In the genomic region with DNA sequence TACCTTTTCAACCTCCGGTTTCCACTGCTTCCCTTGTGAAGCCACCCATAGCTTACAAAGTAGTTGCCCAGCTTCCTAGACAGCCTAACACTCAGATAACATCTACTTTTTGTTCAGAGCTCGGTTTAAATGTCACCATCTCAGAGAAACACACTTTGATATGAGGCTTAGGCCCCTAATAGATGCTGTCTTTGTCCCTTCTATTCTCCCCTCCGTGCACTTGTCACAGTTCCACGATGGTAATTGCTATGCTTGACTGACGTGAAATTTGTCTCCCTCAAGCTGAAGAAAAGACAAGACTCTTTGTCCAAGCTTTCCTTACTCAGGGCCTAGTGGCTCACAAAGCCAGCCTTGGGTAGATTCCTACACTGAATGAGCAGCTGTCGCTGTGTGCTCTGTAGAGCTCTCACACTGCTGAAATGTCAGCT, we compare ENCODE assay signal across 15 mouse cellular contexts. TPM values are rescaled to one million over a fixed set of nuclear protein-coding genes. Genes with fewer than 3 reads are reported as not detected.
DNase-seq lines count a peak whose midpoint lies in the region; ATAC-seq and TF ChIP-seq lines count a peak whose summit lies in the region.
"Had no signal": no experiment of that assay in that cellular context is flagged by ENCODE, and none has a peak within 500 bp of the region (broad histone marks: within the 10 kb centered on the region; RNA-seq: fewer than 3 reads in every experiment).

No protein-coding gene starts in this region.

- WGBS in embryonic facial prominence, embryonic 11.5 days, result 23% methylated on average over 6 of the region's 6 CpGs
- WGBS in embryonic facial prominence, embryonic 10.5 days, result 24% methylated on average over 6 of the region's 6 CpGs
- WGBS in forebrain, embryonic 14.5 days, result 6% methylated on average over 6 of the region's 6 CpGs
- 59% methylated on average over 6 of the region's 6 CpGs for WGBS in limb, embryonic 14.5 days
- WGBS in liver, postnatal 0 days (ENCODE audit: insufficient replicate concordance), result 74% methylated on average over 6 of the region's 6 CpGs

- H3K36me3 ChIP-seq in embryonic facial prominence, embryonic 11.5 days (replicated peaks; ENCODE audit: control insufficient read depth, insufficient read depth, low read depth, low read length), result no peaks in the 10 kb centered on the region
- H3K36me3 ChIP-seq in embryonic facial prominence, embryonic 10.5 days (replicated peaks), result no peaks in the 10 kb centered on the region
- no peaks in the 10 kb centered on the region for H3K36me3 ChIP-seq in forebrain, embryonic 14.5 days (ENCODE audit: control insufficient read depth, insufficient read depth, low read length)
- no peaks in the 10 kb centered on the region for H3K36me3 ChIP-seq in limb, embryonic 14.5 days (ENCODE audit: control insufficient read depth, insufficient read depth, low read length)
- H3K36me3 ChIP-seq in liver, postnatal 0 days (replicated peaks; ENCODE audit: insufficient read depth, low read length), result no peaks in the 10 kb centered on the region
- H3K36me3 ChIP-seq: neural tube, embryonic 12.5 days had no signal

- no peak overlapping the region for H3K4me2 ChIP-seq in embryonic facial prominence, embryonic 11.5 days (ENCODE audit: low read depth, low read length)
- H3K4me2 ChIP-seq in forebrain, embryonic 14.5 days (ENCODE audit: low read length), result no peak overlapping the region
- no peak overlapping the region for H3K4me2 ChIP-seq in limb, embryonic 14.5 days (replicated peaks; ENCODE audit: low read depth, low read length, severe bottlenecking)
- no peak overlapping the region for H3K4me2 ChIP-seq in liver, postnatal 0 days (ENCODE audit: low read depth, low read length)
- H3K4me2 ChIP-seq: liver, embryonic 11.5 days; neural tube, embryonic 12.5 days had no signal

- no peaks in the 10 kb centered on the region for H3K9me3 ChIP-seq in embryonic facial prominence, embryonic 11.5 days (replicated peaks; ENCODE audit: control insufficient read depth, low read length)
- no peaks in the 10 kb centered on the region for H3K9me3 ChIP-seq in embryonic facial prominence, embryonic 10.5 days
- no peaks in the 10 kb centered on the region for H3K9me3 ChIP-seq in forebrain, embryonic 14.5 days (replicated peaks; ENCODE audit: control insufficient read depth, low read length)
- H3K9me3 ChIP-seq in limb, embryonic 14.5 days (ENCODE audit: control insufficient read depth, low read length), result no peaks in the 10 kb centered on the region
- no peaks in the 10 kb centered on the region for H3K9me3 ChIP-seq in liver, postnatal 0 days (ENCODE audit: low read length)
- H3K9me3 ChIP-seq: neural tube, embryonic 12.5 days had no signal

- H3K4me1 ChIP-seq in embryonic facial prominence, embryonic 11.5 days (ENCODE audit: control insufficient read depth, insufficient read depth, low read length), result no peaks in the 10 kb centered on the region
- 0 out of 2 replicates have a peak, but pooled peaks cover 5% of the 10 kb centered on the region for H3K4me1 ChIP-seq in embryonic facial prominence, embryonic 10.5 days
- H3K4me1 ChIP-seq in forebrain, embryonic 14.5 days (ENCODE audit: control insufficient read depth, insufficient read depth, low read length), result peaks cover 6% of the 10 kb centered on the region; the same call in 1 of the 2 replicates
- H3K4me1 ChIP-seq in limb, embryonic 14.5 days (ENCODE audit: control insufficient read depth, insufficient read depth, low read length), result no peaks in the 10 kb centered on the region
- H3K4me1 ChIP-seq in liver, postnatal 0 days (ENCODE audit: insufficient read depth), result no peaks in the 10 kb centered on the region
- H3K4me1 ChIP-seq: neural tube, embryonic 12.5 days had no signal

- no peaks in the 10 kb centered on the region for H3K27me3 ChIP-seq in embryonic facial prominence, embryonic 11.5 days (ENCODE audit: control insufficient read depth, insufficient read depth, low read length)
- H3K27me3 ChIP-seq in embryonic facial prominence, embryonic 10.5 days (replicated peaks; ENCODE audit: low read depth, poor library complexity, severe bottlenecking), result no peaks in the 10 kb centered on the region
- no peaks in the 10 kb centered on the region for H3K27me3 ChIP-seq in forebrain, embryonic 14.5 days (replicated peaks; ENCODE audit: control insufficient read depth, insufficient read depth, low read length)
- H3K27me3 ChIP-seq in limb, embryonic 14.5 days (ENCODE audit: control insufficient read depth, insufficient read depth, low read length), result no peaks in the 10 kb centered on the region
- no peaks in the 10 kb centered on the region for H3K27me3 ChIP-seq in liver, postnatal 0 days (ENCODE audit: insufficient read depth, low read length)
- H3K27me3 ChIP-seq: neural tube, embryonic 12.5 days had no signal

- no peak for TF ChIP-seq CTCF in liver, postnatal 0 days (IDR thresholded peaks at IDR 0.05; ENCODE audit: low read depth)

- no peak for ATAC-seq in embryonic facial prominence, embryonic 11.5 days (replicated peaks; ENCODE audit: insufficient number of reproducible peaks, low FRiP score, low TSS enrichment, low read depth)
- ATAC-seq in forebrain, embryonic 14.5 days, result peak; percentile 89
- no peak; the same call in 1 of the 2 replicates for ATAC-seq in limb, embryonic 14.5 days (ENCODE audit: low FRiP score, low read depth)
- no peak for ATAC-seq in liver, postnatal 0 days

- peak; percentile 7 for DNase-seq in embryonic facial prominence, embryonic 11.5 days (ENCODE audit: low spot score)
- DNase-seq in embryonic facial prominence, embryonic 10.5 days (ENCODE audit: low spot score), result no peak
- peak; percentile 12 for DNase-seq in Muller cell, postnatal 12 days (ENCODE audit: inconsistent ontology term)
- DNase-seq in forebrain, embryonic 14.5 days (ENCODE audit: low spot score), result peak; percentile 80
- no peak for DNase-seq in limb, embryonic 14.5 days (ENCODE audit: low spot score)
- DNase-seq in thymus, postnatal 0 days (ENCODE audit: low spot score), result no peak
- no peak for DNase-seq in heart, postnatal 10 days
- no peak for DNase-seq in liver, postnatal 0 days
- DNase-seq: cerebellum, postnatal 25 days; heart, adult 11 months; heart, postnatal 14 days; kidney, adult 11 months had no signal

- intact Hi-C loops in heart, postnatal 10 days (cut with DNase I), result no loop called here

- no peak for TF ChIP-seq EP300 in liver, postnatal 0 days (IDR thresholded peaks at IDR 0.05; ENCODE audit: low read depth)

- TF ChIP-seq POLR2A in limb, embryonic 14.5 days (IDR thresholded peaks at IDR 0.05; ENCODE audit: borderline replicate concordance, extremely low read depth, insufficient read depth, insufficient read length), result no peak

- no peak overlapping the region for H3K9ac ChIP-seq in embryonic facial prominence, embryonic 11.5 days (replicated peaks; ENCODE audit: low read length)
- H3K9ac ChIP-seq in forebrain, embryonic 14.5 days (ENCODE audit: low read length), result no peak overlapping the region
- no peak overlapping the region for H3K9ac ChIP-seq in limb, embryonic 14.5 days (ENCODE audit: low read depth, low read length, severe bottlenecking)
- H3K9ac ChIP-seq in liver, postnatal 0 days (replicated peaks), result no peak overlapping the region
- H3K9ac ChIP-seq: neural tube, embryonic 12.5 days had no signal

- H3K27ac ChIP-seq in embryonic facial prominence, embryonic 11.5 days (replicated peaks; ENCODE audit: low read depth, low read length), result no peak overlapping the region
- no peak overlapping the region for H3K27ac ChIP-seq in embryonic facial prominence, embryonic 10.5 days (replicated peaks)
- no peak overlapping the region for H3K27ac ChIP-seq in forebrain, embryonic 14.5 days (ENCODE audit: low read depth, low read length)
- 0 out of 2 replicates have a peak overlapping the region, but pooled peaks have one; percentile 33 for H3K27ac ChIP-seq in limb, embryonic 14.5 days (replicated peaks; ENCODE audit: low read depth, low read length)
- H3K27ac ChIP-seq in liver, postnatal 0 days (ENCODE audit: low read depth), result no peak overlapping the region
- H3K27ac ChIP-seq: neural tube, embryonic 12.5 days had no signal

- no peak overlapping the region for H3K4me3 ChIP-seq in embryonic facial prominence, embryonic 11.5 days (ENCODE audit: low read depth, low read length)
- H3K4me3 ChIP-seq in embryonic facial prominence, embryonic 10.5 days, result no peak overlapping the region
- no peak overlapping the region for H3K4me3 ChIP-seq in forebrain, embryonic 14.5 days (ENCODE audit: low read depth, low read length)
- no peak overlapping the region for H3K4me3 ChIP-seq in limb, embryonic 14.5 days (replicated peaks; ENCODE audit: low read length)
- no peak overlapping the region for H3K4me3 ChIP-seq in liver, postnatal 0 days (ENCODE audit: low read depth, low read length)
- H3K4me3 ChIP-seq: neural tube, embryonic 12.5 days had no signal

RNA-seq across cellular contexts. Expression of a gene that starts 54.1 kb away (rescaled TPM):
- 20.8 and 22.8 TPM in 2 replicates for polyA plus RNA-seq in embryonic facial prominence, embryonic 11.5 days (2014; fragmentation: Nextera tagmentation; extraction: Ambion mirVana)
- 30.1 and 31.6 TPM in 2 replicates for polyA plus RNA-seq in embryonic facial prominence, embryonic 10.5 days (2016; fragmentation: Nextera tagmentation; extraction: Ambion mirVana)
- polyA plus RNA-seq in forebrain, embryonic 14.5 days (2014; fragmentation: Nextera tagmentation; extraction: Ambion mirVana), result 0.04 and 0.11 TPM in 2 replicates
- polyA plus RNA-seq in limb, embryonic 14.5 days (2012; rRNA removed), result 27.6 TPM in 2 replicates
- 54.3 and 58.6 TPM in 2 replicates for polyA plus RNA-seq in limb, embryonic 14.5 days (2014; fragmentation: Nextera tagmentation; extraction: Ambion mirVana)
- polyA plus RNA-seq in thymus, postnatal 0 days (2015; fragmentation: Nextera tagmentation; extraction: Ambion mirVana), result 20.5 and 21.6 TPM in 2 replicates
- total RNA-seq in heart, postnatal 10 days (2021), result 1 to 10 TPM; 1.0 to 1.1 TPM
- 0.14 and 0.17 TPM in 2 replicates for polyA plus RNA-seq in liver, postnatal 0 days (2015; fragmentation: Nextera tagmentation; extraction: Ambion mirVana)
- total RNA-seq: megakaryocyte, adult 5-6 weeks had no signal

Comparison
In these comparisons a context has a peak if more than half of its experiments do, and no peak if none do; other contexts are left out.
1. DNase-seq: peak in embryonic facial prominence, embryonic 11.5 days (single experiment), Muller cell, postnatal 12 days (single experiment) and forebrain, embryonic 14.5 days (single experiment); none in embryonic facial prominence, embryonic 10.5 days (single experiment), limb, embryonic 14.5 days (single experiment), thymus, postnatal 0 days (single experiment), heart, postnatal 10 days (0 of 2) and liver, postnatal 0 days (single experiment).
2. RNA of a gene that starts 54.1 kb away (polyA plus RNA-seq): 27.6 to 58.6 TPM in limb, embryonic 14.5 days, 30.1 to 31.6 TPM in embryonic facial prominence, embryonic 10.5 days, 20.8 to 22.8 TPM in embryonic facial prominence, embryonic 11.5 days and 20.5 to 21.6 TPM in thymus, postnatal 0 days; 0.14 to 0.17 TPM in liver, postnatal 0 days and 0.04 to 0.11 TPM in forebrain, embryonic 14.5 days; every median in the first group is over 10 times any median in the second.